18 mouse cellular contexts compared by ENCODE assay signal in the genomic region with DNA sequence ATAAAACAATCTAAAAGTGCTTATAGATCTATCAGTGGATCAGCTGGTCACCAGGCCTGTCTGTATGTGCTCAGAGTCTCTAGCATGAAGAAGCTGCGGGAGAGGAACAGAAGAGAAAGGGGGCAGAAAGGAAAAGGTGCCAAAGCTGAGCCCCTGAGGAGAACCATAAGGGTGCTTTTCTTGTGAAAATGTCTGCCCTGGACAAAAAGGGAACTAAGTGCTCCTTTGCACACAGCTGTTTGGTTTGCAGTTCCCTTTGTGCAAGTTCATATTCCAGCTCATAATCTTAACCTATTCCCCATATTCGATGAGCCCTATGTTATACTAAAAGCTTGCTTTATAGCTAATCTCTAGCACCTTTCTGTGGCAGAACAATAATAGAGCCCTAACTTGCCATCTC. TPM values are rescaled to one million over a fixed set of nuclear protein-coding genes. Genes with fewer than 3 reads are reported as not detected.
"Had no signal": no experiment of that assay in that cellular context is flagged by ENCODE, and none has a peak within 500 bp of the region (broad histone marks: within the 10 kb centered on the region; RNA-seq: fewer than 3 reads in every experiment).

No protein-coding gene starts in this region.

- H3K9me3 ChIP-seq: limb, embryonic 10.5 days; liver, embryonic 15.5 days; midbrain, embryonic 13.5 days; stomach, embryonic 15.5 days had no signal

- H3K27ac ChIP-seq: layer of hippocampus, adult 2 months; limb, embryonic 10.5 days; liver, embryonic 15.5 days; macrophage; midbrain, embryonic 13.5 days; stomach, embryonic 15.5 days had no signal

- DNase-seq: kidney, adult 18-20 months; kidney, postnatal 10 days; kidney, postnatal 4 days; lung, adult 2 months; right cerebral cortex, postnatal 14 days; thymus, postnatal 4 days had no signal

- H3K4me1 ChIP-seq: limb, embryonic 10.5 days; liver, embryonic 15.5 days; midbrain, embryonic 13.5 days; stomach, embryonic 15.5 days had no signal

- ATAC-seq: lung, postnatal 0 days; midbrain, embryonic 13.5 days had no signal

- H3K27me3 ChIP-seq: liver, embryonic 15.5 days; midbrain, embryonic 13.5 days; stomach, embryonic 15.5 days had no signal

- H3K4me3 ChIP-seq: layer of hippocampus, adult 2 months; limb, embryonic 10.5 days; liver, embryonic 15.5 days; midbrain, embryonic 13.5 days; stomach, embryonic 15.5 days had no signal

RNA-seq across cellular contexts. Expression of gene Adad1, which starts 25.3 kb away (rescaled TPM):
- total RNA-seq: layer of hippocampus, adult 2 months; layer of hippocampus, postnatal 10 days; left cerebral cortex, postnatal 14 days had no signal
- polyA plus RNA-seq: kidney, embryonic 14.5 days; liver, embryonic 15.5 days; lung, adult 2 months; lung, postnatal 0 days; macrophage; neural tube, embryonic 14.5 days; spleen, adult 2 months; stomach, embryonic 15.5 days had no signal
